Mouse (Mus musculus) thymus, postnatal 4 days (tissue): ENCODE data around the gene Aff1.

Experiments
- DNase-seq: peaks from one replicate; pipeline ENCODE4 v3.0.0; 2021

Aff1 gene

DNA sequence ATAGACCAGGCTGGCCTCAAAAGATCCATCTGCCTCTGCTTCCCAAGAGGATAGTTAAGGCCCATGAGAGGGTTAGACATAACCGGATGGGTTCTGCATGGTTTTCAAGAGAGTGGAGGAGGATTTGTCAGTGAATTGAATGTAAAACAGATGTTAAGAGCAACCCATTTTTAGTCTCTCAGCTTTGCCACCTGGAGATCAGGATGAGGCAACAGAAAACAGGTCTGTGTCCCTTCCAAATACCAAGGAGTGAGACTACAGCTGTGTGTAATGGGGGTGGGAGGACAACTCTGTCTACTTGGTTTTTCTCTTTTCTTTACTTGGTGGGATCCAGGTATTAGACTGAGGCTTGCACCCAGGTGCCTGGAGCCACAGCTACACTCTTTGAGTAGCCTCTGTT lies 37.1 kb downstream of the Aff1 start:
- DNase-seq = no peak

- DNase-seq = no peak
Measured at GRCm38 (mm10) chr5:103730142-103730541, 38.0 kb downstream of the Aff1 start.

DNA sequence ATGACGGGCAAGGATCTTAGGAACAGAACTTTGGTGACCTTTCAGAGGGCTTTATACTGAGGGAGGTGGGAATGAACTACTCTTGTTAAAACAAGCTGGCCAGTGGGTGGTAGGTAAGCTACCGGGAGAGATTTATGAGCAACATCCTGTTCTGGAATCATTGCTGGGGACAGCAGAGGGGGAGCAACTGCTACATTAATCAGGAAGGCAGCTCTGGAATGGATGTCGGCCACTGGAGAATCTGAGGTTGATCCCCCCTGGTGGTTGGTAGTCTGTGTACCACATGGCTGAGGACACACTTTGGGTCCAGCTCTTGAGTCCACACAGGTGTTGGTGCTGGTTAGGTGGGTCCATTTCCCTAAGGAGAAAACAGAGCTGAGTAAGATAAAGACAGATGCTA lies 38.6 kb downstream of the Aff1 start:
- no peak for DNase-seq

DNA sequence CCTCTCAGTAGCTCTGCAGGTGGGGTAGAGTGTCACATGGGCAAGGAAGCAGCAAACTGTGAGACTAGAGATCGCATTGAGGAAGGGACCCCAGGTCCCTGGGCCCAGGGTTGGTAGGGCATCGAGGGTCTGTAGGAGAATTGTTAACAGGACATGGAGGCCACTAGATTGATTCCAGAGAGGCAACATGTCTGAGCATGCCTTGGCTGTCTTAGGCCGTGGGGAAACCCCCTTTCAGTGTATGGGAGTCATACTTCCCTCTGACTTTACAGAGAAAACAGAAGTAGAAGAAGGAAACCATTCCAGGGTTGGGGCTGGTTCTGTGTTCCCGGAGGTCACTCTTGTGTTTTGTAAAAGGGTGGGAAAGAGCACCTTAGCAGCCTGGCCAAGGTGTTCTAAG lies 40.4 kb downstream of the Aff1 start:
- DNase-seq = no peak

GRCm38 (mm10) chr5:103735411-103736112 lies 43.4 kb downstream of the Aff1 start:
- no peak for DNase-seq

- DNase-seq = no peak
Measured at GRCm38 (mm10) chr5:103736553-103737207, 44.5 kb downstream of the Aff1 start.

DNA sequence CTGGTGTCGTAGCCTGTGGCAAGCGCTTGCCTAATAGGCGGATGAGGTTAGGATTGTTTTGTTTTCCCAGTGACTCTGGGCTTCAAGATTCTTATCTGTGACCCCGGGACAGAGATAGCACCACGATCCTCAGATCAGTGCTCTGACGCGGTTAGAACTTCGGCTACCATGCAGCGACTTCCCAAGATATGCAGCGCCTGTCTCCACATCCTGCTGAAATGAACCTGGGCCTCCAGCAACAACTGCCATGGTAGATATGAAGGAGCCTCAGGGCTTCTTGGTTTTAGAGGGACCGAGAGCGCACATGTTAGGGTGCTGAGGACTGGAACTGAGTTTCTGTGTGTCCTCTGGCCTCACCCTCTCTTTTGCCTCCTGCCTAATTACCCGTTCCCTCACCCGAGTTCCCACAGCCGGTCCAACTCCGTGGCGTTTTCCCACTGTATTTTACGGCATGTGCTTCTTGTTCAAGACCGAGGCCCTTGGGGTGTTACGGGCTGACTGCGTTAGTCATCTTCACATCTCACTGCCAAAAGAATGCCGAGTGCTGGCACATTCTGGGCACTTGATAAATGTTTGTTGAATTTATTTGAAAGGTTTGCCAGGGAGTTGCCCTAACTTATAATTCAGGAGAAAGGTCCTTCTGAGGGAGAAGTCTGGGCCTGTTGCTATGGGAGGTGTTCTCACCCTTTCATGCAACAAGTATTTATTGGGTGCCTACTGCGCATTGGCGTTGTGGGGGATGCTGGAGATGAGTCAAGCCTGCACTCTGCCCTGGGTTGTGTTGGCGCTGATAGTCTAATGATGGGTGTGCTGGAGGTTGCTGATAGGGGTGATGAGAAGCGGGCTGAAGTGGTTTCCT lies 45.3 kb downstream of the Aff1 start:
- no peak for DNase-seq

DNA sequence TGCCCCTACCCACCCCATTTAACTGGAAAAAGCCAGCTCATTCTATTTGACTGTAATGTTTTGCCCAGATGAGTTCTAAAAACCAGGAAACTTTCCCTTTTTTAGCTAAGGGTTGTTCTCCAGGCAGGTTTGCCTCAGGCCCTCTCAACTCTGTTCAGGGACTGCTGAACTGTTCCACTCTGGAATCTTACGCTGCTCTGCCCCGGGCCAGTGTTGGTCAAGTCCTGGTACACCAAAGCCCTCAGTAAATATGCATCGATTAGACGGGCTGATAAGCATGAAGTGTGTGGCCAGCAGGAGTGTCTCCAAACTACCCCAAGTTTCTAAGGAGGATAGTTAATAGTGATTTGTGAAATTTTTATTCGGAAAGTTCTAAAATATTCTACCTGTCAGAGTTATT lies 46.3 kb downstream of the Aff1 start:
- no peak for DNase-seq

GRCm38 (mm10) chr5:103739163-103739562 lies 47.0 kb downstream of the Aff1 start:
- no peak for DNase-seq

DNA sequence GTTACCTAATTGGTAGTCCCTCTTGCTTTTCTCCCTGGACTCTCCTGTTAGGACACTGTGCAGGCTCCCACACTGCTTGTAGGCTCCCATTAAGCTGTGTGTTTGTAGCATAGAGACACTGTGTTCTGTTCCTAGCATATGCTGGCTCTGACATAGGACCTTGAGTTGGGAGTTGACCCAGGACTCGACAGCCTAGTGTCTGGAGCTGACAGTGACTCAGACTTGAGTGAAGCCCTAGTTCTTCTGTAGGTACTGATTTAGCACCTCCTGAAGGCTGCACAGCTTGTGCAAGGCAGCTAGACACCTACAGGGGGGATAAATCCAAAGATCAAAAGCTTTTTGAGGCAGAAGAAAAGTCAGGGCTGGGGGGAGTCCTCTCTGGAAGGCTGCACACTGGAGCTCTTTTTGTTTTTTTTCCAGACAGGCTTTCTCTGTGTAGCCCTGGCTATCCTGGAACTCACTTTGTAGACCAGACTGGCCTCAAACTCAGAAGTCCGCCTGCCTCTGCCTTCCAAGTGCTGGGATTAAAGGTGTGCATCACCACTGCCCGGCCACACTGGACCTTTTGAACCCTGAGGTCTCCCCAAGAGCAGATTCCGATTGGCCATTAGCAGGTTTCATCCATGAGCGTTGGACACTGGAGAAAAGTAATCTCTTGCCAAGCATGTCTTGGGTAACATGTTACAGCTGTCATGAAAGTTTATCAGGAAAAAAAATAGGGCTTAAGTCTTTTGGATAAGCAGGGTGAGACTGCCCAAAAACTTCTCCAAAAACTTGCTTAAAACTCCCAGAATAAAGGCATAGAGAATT lies 48.1 kb downstream of the Aff1 start:
- no peak for DNase-seq

- no peak for DNase-seq
Measured at GRCm38 (mm10) chr5:103740903-103741246, 48.7 kb downstream of the Aff1 start.

DNA sequence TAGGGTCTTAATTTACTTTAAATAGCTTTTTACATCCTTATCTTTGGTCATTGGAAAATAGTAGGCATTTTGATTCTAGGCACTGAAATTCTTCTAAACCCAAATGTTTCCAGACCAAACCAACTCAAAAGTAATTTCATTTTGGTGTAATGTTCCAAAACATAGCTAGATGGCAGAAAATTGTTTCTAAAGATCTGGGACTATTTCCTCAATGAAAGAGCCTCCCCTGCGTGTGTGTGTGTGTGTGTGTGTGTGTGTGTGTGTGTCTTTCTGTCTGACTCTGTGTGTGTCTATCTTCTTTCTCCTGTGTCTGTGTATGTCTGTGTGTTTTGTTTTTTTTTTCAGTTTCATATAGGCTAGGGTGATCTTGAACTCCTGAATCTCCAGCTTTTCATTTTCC lies 49.3 kb downstream of the Aff1 start:
- DNase-seq = peak; percentile 48

DNA sequence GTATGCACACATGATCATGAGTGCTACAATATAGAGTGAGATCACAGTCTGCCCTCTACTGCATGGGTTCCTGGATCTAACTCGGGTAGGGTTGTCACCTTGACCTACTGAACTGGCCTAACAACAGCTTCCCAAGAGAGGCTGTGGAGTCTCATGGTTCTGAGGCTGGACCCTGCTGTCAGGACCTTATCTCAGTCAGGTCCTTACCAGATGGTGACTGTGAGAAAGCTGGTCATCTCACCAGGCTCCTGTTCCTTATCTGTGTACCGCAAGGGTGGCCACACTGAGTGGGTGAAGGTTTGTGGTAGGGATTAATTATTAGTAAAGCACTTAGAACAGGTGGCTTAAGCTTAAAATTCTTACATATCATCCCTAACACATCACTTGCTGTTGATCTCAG lies 49.8 kb downstream of the Aff1 start:
- DNase-seq = no peak

GRCm38 (mm10) chr5:103744531-103744930 lies 52.4 kb downstream of the Aff1 start:
- no peak for DNase-seq

DNA sequence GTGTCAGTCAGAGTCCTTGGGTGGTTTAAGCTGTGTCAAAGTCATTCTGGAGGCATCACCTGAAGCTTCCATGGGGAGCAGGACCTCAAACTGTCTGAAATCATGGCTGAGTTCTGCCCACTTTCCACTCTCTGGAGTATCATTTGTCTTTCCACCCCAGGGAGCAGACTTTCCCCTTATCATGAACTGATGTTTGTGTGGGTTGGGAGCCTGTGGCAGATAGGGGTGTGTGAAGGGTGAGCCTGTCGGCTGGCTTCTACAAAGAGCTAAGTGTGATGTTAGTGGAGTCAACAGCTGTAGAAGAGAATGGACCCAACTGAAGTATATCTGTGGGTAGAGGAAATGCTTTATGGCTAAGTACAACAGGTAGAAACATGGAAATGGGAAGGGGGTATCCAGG lies 53.5 kb downstream of the Aff1 start:
- DNase-seq = no peak

DNA sequence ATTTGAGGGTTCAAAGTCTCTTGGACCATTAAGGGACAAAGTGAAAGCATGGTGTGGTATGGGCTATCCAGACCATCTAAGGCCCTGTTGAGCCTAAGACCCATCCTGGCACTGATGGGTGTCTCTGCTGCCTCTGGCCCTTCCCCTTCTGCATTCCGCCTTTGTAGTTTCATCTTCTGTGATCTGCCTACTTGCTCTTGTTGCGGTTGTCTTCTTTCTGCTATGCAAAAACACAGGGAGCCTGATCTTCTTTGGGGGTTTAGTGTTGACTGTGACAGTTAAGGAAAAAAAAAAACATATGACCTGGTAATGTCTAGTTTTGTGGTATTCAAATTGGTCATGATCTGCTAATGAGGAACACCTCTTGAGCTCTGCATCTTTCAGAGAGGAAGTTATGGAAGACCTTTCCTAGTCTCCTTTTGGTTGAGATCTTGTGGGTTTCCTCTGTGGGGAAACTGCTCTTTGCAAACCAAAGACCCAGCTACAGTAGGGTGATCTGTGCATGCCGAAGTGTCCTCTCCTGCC lies 54.4 kb downstream of the Aff1 start:
- no peak for DNase-seq

DNA sequence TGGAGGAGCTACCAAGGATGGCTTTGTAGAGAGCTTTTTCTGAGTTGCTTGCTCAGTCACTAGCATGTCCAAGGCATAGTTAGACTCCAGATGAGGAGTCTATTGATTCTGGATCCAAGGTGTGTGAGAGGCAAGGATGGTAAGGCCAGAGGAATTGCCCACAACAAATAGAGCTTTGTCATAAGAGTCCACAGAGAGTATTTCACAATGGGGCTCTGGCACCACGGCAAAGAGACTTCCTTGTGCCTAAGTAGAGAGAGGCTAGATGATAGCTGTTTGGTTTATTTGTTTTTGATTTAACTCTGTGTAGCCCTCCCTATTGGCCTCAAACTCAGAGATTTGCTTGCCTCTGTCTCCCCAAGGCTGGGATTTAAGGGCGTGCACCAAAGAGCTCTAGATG lies 54.9 kb downstream of the Aff1 start:
- DNase-seq = no peak

DNA sequence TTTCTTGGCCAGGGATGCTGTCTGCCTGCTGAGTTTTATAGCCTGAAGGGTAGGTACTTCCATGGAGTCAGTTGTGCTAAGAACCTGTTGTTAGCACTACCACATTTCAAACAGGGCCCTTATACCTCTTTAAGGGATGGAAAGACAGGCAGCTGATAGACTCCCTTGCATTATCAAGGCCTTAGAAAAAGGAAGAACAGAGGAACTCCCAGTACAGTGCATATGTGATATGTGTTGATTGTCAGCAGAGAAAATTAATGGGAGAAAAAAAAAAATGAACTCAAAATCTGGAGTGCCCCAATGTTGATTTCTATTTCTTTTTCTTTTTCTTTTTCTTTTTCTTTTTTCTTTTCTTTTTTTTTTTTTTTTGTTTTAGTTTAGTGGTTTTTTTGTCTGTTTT lies 56.2 kb downstream of the Aff1 start:
- DNase-seq = no peak

GRCm38 (mm10) chr5:103749465-103750285 lies 57.5 kb downstream of the Aff1 start:
- DNase-seq = no peak

GRCm38 (mm10) chr5:103752665-103753510 lies 60.7 kb downstream of the Aff1 start:
- peak; percentile 59 for DNase-seq
